Mouse (Mus musculus): ENCODE measurements around the gene Atp10a.

- no peak for TF ChIP-seq EP300 (IDR thresholded peaks at IDR 0.05; ENCODE audit: insufficient read depth, low read depth, low read length)
- no peak for TF ChIP-seq POLR2A (IDR thresholded peaks at IDR 0.05; ENCODE audit: insufficient read depth, low read length)
Measured at GRCm38 (mm10) chr7:58786986-58787385, 131.0 kb downstream of the Atp10a start.

Data from ES-Bruce4 (cell line).